Mouse (Mus musculus) mature B cell (primary cell): ENCODE measurements around the gene Aox4.

Experiments
- in situ Hi-C: fragments of 300-500 bp; cut with MboI; formaldehyde crosslinking; loops from 2 replicates; pipeline ENCODE4 v1.14.3; 2019

The Aox4 gene

DNA sequence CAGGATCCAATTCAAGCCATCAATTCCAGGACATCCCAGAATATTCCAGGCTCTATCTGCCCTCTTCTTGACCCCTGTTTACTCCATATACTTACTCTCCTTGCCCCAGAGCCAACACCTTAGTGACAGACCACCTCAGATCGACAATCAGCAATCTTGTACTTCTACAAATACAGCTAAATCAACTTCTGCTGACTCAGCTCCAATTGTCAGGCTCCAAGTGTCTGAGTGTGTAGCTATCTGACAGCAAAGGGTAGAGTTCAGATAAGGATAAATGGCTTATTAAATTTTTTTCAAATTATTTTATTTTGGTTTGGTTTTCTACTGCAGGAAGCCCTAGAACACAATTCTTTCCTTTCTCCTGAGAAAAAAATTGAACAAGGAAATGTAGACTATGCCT, 38.3 kb downstream of the Aox4 start:
- in situ Hi-C loops: no loop called here

DNA sequence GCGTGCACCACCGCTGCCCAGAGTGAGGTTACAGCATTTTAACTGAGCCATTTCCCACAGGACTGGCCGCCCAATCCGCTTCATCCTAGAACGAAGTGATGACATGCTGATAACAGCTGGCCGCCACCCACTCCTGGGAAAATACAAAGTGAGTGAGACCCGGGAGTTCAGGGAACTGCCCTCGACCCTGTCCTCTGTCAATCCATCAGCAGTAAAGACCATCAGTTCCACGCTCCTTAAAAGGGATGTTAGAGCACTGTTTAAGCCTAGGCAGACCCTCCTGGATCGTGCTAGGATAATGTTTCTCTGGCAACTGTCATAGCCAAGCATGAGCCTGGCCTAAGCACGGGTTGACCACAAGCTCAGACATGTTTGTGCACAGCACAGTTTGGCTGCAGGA, 43.3 kb downstream of the Aox4 start:
- in situ Hi-C loops: no loop called here

DNA sequence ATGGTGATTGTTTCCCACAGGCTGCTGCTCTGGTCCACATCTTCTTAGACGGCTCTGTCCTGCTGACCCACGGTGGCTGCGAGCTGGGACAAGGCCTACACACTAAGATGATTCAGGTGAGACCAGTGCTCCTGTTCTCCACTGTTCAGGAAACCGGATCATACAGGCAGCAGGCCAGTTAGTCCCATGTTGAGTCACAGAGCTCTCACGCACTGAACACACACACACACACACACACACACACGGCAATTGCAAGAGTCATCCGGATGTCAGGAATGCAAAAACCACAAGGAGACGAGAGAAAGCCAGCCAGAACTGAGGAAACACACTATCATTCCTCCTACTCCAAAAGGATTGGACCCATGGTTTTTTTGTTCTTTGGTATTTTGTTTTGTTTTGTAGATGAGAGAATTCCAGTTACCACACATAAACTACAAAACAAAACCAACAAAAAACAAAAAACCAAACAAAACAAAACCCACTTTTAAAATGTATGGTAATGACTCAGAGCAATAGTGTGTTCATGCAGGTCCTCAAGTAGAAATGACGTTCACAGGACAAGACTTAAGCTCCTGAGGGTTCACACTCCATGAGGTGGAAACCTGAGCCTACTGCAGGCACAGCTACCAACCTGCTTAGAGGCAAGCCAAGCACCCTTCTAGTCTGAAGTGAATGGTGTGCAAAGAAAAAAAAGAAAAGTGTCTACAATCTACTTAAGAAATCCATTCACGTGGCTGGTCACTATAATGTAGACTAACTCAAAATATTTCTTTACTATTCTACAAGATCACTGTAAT, 47.2 kb downstream of the Aox4 start:
- in situ Hi-C loops: no loop called here

DNA sequence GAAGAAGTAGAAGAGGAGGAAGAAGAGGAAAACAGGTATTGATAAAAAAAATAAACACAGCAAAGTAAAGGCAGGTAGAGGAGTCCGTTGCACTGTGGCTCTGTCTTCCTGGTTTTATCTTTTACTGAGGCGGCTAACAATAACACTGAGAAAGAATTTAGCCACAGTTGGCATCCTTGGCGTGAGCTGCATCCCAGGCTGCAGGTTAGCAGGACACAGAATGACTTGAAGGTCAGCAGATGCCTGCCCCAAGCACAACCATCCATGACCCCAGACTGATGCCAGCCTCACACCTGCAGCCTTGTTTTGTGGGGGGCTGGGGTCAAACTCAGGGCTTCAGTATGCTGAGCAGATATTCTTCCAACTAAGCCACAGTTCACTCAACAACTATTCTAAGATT, 50.1 kb downstream of the Aox4 start:
- in situ Hi-C loops: no loop called here

DNA sequence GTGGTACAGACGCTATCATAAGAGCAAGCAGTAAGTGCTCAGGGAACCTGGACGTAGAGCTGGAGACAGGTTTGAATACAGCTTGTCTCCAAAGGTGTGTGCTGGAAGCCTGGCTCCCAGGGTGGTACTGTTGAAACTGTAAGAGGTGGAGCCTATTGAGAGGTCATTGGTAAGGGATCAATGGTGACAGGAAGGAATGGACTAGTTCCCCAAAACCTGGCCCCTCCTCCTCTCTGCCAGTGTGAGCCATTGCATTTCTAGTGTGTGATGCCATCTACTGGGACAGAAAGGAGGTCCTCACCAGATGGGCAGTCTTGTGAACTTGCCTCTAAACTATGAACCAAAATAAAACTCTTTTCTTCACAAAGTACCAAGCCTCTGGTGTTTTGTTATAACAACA, 58.0 kb downstream of the Aox4 start:
- in situ Hi-C loops: no loop called here

DNA sequence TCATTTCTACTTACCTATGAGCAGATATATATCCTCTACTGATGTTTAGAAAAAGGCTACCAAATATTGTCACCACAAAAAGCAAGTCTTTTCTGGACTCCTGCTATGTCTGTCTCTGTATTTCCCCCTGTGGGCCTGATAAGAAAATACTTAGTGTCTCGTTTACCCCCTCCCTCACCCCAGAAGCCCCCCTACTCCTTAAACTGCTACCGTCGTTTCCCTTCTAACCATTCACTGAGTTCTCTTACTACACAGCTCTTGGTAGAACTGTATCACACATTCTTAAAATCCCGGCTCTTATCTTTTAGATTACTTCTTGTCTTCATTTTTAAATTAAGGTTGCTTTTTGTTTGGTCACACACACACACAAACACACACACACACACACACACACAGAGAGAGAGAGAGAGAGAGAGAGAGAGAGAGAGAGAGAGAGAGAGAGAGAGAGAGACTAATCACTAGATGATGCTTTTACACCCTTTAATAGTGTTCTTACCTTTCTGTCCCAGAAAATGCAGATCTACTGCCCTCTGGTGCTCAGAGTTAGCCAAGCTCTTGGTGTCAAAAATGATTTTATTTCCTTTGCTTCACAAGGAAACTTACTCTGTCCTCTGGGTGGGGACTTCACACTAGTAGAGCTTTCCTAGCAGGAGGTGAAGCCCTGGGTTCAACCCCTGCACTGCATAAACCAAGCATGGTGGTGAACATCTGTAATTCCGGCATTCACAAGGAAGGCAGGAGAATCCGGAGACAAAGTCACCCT, 60.8 kb downstream of the Aox4 start:
- in situ Hi-C loops: no loop called here

DNA sequence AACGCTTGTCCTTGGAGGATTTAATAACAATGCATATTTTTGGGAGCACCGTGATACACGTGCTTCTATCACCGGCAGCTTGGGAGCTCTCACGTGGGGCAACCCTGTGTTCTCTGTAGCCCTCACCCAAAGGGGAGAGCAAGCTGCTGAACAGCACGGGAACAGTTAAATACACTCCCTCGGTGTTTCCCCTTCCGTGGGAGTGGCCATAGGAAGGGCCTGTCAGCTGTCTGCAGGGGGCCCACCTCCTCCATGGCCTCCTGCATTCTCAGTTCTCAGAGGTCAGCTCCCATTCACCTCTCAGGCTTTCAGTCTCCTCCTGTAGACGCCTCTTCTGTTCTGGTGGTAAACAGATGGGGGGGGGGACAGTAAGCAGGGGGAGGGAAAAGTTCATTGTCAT, 65.7 kb downstream of the Aox4 start:
- in situ Hi-C loops: loop anchor here (25.0 kb wide), 1 partner anchor 864 kb away; the partner anchor contains the start of genes Maip1 and Tyw5

DNA sequence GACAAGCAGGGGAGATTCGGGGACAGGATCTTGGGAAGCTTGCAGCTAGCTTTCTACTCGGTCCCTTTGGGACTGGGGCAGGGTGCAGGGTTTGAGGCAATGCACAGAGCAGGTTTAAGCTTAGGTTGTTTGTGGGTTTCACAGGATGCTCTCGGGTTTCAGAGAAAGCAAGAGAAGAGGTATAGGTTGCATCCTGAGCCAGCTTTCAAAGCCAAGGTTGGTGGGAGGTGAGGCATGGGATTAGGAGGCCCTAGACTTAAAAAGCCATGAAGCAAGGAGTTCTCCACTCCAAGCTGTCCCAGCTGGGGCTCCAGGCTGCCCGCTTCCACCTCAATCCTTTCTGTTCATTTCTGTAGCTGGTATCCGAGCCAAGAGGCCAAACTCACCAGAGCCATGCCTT, 67.8 kb downstream of the Aox4 start, which contains the start of gene Aox2:
TSS of gene Aox2 (plus strand) at position 301 of the 400 bp plus-strand sequence.
- in situ Hi-C loops: loop anchor here (25.0 kb wide), 1 partner anchor 866 kb away; the partner anchor contains the start of genes Maip1 and Tyw5

DNA sequence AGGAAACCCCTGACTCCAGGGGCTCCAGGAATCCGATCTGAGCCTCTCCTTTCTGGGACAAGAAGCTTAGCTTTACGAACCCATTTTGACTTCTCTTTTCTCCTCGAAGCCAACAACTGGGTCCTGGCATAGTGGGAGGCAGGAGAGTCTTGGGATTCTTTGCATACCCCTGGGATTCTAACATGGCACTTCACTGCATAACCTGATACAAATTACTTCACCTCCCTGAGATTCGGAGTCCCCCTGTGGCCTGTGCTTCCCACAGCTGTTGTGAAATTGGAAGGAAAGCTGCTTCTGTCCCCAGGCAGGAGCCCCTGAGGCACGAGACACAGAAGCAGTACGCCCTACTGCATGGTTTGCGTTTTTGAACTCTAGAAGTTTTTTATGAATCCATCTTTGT, 68.3 kb downstream of the Aox4 start:
- in situ Hi-C loops: loop anchor here (25.0 kb wide), 1 partner anchor 866 kb away; the partner anchor contains the start of genes Maip1 and Tyw5

DNA sequence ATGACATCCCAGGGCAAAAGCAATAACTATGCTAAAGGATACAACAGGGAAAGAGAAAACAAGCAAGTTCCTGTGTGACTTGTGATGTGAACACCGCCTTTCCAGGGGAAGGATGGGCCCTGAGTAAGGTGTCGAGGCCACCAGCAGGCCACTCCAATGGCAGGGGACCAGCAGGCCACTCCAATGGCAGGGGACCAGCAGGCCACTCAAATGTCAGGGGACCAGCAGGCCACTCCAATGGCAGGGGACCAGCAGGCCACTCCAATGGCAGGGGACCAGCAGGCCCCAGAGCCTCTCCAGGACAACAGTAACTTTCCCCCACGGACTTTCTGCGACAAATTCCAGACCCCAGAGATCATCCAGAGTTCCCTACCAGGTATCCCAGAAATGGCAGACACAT, 70.2 kb downstream of the Aox4 start:
- in situ Hi-C loops: loop anchor here (25.0 kb wide), 1 partner anchor 868 kb away; the partner anchor contains the start of genes Maip1 and Tyw5

DNA sequence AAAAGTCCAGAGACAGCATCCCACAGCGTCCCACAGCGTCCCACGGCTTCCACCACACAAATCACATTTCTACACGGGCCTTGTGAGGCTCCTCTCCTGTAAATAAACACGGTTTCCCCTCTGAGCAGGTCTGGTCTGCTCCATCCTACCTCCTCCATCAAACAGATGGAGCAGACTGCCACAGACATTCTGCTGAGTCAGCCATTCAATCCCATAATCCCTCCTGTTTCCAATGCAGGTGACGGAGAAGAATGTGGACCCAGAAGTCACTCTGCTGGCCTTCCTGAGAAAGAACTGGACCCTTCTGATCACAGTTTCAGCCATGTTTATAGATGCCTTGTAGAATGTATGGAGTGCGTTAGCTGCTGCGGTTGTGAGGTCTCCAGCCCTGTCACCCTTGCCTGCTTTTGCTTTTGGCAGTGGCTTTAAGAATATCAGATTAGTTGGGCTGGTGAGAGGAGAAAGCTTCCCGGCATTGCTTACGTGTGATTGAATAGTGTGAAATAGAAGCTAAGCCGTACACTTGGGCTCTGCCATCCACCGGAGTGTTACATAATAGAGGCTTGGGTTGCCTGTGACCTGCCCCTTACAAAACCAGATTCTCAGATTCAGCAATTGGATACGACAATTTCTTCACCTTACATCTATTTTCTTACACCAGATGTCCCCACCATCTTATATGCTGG, 70.9 kb downstream of the Aox4 start:
- in situ Hi-C loops: loop anchor here (25.0 kb wide), 1 partner anchor 869 kb away; the partner anchor contains the start of genes Maip1 and Tyw5

DNA sequence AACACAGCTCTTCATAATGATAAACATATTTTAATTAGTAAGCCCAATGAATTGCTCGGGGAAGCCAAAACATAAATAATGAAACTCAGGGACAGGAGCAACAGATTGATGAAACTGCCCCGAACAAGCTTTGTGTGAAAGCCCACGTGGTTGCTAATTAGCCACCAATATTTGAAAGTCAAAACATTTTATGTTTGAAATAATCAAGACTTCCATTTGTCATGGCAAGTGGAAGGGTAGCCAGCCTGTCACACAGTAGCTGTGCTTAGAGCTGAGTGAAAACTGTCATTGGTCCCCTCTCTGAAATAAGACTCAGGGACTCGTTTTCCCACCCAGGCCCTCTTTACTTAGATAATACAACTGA, 71.4 kb downstream of the Aox4 start:
- in situ Hi-C loops: loop anchor here (25.0 kb wide), 1 partner anchor 869 kb away; the partner anchor contains the start of genes Maip1 and Tyw5

DNA sequence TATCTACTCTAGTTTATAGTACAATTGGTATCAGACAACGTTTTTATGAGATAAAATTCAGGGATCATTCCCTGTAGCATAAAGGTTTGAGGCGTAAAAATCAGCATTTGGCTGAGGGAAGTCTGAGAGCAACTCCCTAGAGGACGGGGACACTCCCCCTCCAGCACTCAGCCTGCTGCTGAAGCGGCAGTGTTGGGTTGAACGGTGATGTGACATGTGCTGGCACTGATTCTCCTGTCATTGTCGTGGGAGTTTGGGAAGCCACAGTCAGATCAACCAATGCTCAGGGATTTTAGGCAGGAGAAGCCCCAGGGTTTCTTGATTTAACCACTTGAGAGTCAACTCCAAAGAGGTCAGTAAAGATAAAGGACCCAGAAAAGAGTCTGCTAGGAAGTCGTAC, 74.3 kb downstream of the Aox4 start:
- in situ Hi-C loops: loop anchor here (25.0 kb wide), 1 partner anchor 872 kb away; the partner anchor contains the start of genes Maip1 and Tyw5

DNA sequence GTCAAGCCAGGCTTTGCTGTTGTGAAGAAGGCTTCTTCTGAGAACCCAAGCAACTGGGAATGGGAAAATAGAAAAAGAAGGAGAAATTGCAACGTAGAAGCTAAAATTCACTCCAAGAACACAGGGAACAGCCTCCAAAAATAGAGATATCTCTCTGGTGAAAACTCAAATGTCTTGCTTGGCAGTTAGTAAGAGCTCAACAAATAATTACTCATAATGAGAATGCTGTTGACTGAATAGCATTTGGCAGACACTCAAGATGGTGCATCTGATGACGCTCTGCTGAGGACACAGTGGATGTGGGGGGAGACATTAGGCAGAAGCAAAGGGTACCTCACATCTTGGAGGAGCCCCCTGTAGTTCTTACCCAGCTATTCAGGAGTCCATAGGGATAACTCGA, 77.9 kb downstream of the Aox4 start:
- in situ Hi-C loops: loop anchor here (25.0 kb wide), 1 partner anchor 876 kb away; the partner anchor contains the start of genes Maip1 and Tyw5

DNA sequence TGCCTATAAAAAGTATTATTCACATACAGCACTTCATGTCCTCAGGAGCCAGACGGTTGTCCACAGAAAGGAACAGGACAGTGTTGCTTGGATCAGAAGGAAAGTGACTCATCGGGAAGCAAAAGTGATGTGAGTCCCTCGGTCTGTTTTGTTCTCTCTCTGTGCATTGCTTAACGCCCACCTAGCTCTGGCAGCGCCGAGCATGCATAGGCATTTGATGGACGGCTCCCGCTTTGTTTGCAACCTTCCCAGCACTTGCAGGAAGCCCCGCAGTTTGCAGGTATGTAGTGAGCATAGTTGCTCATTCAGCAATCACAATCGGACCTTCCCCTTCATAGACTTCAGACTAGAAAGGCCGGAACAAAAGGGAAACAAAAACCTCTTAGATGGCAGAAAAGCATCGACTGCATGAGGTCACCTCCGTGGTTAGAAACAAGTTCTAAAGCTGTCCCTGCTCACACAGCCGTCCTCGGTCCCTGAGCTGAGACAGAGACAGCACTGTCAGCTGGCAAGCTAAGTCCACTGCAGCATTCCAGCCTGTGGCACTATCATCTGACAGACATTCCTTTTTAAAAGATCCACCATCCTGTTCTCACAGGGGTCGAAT, 79.8 kb downstream of the Aox4 start:
- in situ Hi-C loops: loop anchor here (25.0 kb wide), 1 partner anchor 878 kb away; the partner anchor contains the start of genes Maip1 and Tyw5

DNA sequence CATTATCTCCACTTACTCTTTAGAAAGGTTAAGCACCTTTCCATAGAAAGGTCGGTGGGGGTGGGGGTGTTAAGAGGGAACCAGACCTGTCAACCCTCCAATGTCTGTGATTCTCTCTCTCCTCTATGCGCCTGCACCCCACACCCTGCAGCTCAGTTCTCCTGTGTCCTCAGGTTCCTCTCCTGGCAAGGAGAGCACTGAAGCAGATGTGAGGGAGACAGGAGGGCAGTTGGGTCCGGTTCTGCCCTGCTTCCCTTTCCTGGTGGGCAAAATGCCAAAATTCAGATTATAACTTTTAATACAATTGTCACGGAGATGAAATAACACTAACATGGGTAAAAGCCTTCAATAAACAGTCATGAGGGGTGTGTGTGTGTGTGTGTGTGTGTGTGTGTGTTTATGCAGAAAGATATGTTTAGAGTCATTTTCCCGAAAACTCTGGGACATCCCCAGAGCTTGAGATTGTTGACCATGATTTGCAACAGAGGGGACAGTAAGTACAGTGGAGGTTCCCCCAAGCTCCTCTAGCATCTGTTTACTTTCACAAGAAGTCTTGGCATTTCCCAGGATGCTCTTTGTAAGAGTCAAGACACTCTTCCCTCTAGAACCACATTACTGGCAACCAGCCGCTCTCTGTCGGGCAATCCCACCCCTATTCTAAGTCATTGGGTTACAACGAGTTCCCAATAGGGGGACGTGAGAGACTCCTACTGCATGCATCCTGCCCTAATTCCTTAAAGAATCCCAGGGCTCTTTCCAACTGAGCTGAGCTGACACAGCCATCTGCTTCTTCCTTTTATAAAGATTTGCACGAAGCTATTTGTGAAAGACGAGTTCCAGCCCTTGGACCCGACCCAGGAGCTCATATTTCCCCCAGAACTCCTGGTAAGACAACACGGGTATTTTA, 81.5 kb downstream of the Aox4 start:
- in situ Hi-C loops: loop anchor here (25.0 kb wide), 1 partner anchor 879 kb away; the partner anchor contains the start of genes Maip1 and Tyw5

DNA sequence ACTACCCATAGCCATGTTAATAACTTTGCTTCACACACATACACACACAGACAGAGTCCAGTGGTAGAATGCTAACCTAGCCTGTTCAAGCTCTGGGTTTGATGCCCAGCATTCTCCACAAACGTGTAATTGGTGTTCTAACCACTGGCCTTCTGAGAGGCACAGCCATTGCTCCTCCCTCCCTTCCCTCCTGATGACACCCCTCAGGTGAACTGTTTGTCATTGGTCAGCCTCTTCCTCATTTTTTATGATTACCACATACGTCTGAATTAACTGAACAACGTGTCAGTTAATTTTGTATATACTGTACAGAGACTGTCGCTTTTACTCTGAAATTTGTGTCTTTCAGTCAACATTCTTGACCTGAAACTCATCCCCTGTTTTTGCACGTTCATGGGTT, 84.5 kb downstream of the Aox4 start:
- in situ Hi-C loops: loop anchor here (25.0 kb wide), 1 partner anchor 882 kb away; the partner anchor contains the start of genes Maip1 and Tyw5

DNA sequence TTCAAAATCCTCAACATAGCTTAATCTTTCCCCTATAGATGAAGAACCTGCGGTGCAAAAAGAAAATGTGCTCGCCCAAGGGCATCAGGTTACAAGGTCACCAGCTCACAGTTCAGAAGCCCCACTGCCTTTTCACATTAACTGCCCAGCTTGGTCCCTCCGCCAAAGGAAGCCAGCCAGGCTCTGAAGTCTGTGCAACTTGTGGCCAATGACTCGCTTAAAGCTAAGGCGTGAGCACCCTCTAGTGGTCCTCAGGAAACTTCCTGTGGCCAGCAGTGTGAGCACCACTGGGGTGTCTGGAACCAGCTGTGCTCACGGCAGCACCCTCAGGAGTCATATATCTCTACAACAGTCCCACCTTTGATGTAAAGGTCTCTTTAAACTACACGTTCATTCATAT, 86.1 kb downstream of the Aox4 start:
- in situ Hi-C loops: loop anchor here (25.0 kb wide), 1 partner anchor 884 kb away; the partner anchor contains the start of genes Maip1 and Tyw5

DNA sequence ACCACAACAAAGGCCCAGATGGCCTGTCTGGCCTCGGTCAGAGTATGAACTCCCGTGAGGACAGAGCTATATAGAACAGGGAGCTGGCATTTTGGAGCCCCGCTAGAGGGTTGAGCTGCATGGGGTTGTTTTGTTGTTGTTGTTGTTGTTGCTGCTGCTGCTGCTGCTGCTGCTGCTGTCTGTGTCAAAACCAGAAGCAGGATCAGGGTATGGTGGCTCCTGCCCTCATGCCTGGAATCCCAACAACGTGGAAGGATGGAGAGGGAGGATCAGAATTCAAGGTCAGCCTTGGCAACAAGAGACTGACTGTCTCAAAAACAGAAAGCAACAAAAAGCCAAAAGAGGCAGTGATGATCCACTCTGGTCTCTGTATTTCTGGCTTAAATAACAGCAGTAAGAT, 86.6 kb downstream of the Aox4 start:
- in situ Hi-C loops: loop anchor here (25.0 kb wide), 1 partner anchor 885 kb away; the partner anchor contains the start of genes Maip1 and Tyw5

DNA sequence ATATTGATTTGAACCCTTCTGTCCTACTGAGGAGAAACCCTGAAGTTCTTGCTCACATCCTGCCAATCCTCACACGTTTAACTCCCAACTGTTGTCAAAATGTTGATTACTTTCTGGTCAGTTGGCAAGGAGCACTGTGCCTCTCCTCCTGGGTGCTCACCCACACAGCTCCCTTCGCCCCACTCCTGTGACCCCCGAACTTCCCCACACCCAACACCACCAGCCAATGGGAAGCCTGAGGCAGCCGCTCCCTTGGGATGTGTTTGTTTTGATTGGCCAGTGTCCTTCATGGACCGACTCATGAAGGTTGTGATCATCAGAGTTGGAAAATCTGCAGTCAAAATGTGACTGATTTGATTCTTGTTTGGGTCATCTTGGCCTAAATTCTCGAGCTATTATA, 88.2 kb downstream of the Aox4 start:
- in situ Hi-C loops: loop anchor here (25.0 kb wide), 1 partner anchor 886 kb away; the partner anchor contains the start of genes Maip1 and Tyw5
